Mouse (Mus musculus): ENCODE data around the gene Slc22a22.

DNA sequence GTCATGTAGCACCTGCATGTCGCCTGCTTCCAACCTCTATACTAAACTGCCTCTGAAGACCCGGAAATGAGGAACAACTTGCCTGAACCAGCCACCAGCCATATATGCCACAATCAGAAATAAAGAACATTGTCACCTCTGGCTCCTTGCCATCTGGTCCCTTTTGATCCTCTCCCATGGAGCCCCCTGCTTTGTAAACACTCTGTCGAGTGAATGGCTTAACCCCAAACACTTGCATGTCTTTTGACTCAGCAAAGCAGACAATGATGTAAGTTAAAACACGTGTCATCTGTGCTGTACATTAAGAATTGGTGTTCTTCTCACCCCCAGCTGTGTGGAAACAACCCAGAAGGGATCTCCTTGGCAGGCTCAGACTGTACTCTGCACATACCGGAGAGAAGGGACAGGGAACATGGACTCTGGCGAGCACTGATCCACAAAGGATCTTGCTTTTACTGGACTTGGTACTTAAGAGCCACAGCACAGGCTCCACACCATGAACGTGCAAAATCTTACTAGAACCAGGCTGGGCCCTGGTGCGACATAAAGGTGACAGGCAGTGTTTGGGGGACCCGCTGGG, 26.8 kb upstream of the Slc22a22 start:
- TF ChIP-seq CTCF (IDR thresholded peaks at IDR 0.05; ENCODE audit: control insufficient read depth, insufficient read depth, low read length) (no peak), POLR2A (IDR thresholded peaks at IDR 0.05; ENCODE audit: borderline replicate concordance, control insufficient read depth, low read depth, low read length) (no peak)

Data from bone marrow, adult 2 months (tissue).